Mouse (Mus musculus): ENCODE measurements at regions not wholly inside any gene's neighbourhood (a gene's known extent, or its start where the extent isn't known, plus 50 kb on each side); places are given as distances from the start of the nearest gene placed in this dataset.

DNA sequence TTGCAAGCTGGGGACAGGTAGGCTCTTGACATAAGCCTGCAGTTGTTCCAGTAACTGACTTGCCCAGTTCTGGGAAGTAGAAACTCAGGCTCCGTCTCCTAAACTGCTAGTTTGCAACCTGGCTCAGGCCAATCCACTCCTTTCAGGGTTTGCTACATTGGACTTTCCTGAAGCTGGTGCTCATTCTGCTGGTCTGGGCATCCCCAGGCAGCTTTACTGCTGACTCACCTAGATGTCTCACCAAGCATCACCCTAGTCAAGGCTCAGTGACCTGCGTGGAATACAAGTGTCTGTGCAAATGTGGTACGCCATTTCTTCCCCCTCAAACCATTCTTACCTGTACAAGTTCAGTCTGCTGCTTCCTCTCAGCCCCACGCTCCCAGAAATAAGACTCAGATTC is 110.8 kb downstream of the Qrsl1 start:
- DNase-seq (ENCODE audit: low spot score) = no peak

DNA sequence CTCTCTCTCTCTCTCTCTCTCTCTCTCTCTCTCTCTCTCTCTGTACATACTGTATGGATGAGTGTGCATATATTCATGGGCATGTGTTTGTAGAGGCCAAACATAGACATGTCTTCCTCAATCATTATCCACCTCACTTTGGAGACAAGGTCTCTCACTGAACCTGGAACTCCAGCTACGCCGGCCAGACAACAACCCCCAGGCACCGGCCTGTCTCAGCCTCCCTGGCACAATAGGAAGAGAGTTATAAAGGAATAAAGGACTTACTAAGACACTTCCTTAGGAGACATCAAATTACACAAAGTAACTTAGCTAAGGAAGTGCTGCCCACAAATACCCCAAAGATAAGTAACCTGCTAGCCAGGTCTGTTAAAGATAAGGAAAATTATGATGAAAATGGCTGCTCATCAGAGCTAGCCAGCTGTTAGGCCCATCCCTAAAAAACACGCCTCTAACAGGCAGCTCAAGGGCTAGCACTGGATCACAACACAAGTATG is 110.0 kb downstream of the Qrsl1 start:
- no peak for DNase-seq (ENCODE audit: low spot score)

DNA sequence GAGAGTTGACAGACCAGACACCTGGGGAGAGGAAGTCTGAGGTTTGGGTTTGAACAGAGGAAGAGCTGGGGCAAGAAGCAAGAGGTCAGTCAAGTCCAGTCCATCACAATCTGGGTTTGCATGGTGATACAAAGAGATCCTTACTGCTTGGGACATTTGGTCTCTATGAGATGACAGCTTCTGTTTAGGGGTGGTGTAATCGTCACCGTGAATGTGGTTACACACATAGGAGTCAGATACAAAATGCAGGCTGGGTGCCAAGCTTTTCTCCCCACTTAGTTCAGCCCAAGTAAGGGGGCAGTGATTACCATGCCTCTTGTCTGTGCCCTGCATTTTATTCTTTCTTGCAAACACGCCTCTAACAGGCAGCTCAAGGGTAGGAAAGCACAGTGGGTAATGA is 108.9 kb downstream of the Qrsl1 start:
- no peak for DNase-seq (ENCODE audit: low spot score)

DNA sequence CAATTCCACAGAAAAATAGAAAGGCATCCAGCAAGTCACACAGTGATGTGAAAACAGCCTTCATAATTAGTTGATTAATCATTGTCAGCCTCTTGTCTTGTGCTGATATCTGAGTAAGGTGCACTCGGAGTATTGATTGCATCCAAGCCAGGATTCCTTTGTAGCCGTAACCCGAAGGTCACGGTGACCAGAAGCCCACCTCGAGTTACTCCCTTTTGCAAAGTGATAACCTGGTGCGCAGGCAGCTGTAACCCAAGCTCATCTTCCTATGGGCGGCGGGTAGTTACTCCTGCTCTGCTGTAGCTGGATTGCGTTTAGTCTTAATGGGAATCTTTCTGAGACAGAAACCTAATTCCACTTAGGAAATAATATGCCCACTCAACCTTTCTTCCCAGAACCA is 107.0 kb downstream of the Qrsl1 start:
- no peak for DNase-seq (ENCODE audit: low spot score)

DNA sequence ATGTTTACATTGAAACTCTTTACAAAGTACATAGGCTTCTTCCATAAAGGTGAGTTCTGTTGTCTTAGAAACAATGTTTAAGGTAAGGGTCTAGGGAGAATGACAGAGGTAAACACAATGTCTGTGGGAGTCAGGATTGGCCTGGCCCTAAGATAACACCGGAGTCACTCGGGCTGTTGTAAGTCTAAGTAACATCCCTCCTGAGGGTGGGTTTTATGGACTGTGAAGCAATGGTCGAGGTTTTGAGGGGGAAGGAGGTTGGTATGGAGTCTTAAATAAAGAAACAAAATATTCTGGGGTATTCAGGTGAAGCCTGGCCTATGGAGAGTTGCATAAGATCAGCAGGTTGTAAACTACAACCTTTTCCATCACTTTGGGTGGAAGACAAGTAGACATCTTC is 101.5 kb downstream of the Qrsl1 start:
- DNase-seq (ENCODE audit: low spot score) = no peak

DNA sequence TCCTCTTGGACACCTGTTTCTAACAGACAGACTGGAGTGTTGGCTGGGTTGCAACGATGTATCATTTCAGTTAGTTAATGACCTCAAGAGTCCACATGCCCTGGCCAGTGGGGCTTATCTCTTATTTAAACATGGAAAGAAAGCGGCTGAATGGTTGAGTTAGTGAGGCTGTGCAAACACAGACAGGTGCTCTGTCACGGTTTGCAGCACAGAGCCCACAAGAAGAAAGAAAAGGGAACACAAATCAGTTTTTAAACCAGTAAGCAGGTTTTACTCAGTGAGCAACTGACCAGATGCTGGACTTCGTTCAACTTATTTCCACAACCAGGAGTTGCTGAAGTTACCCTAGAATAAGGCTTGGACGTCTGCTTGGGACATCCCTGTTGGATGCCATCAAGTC is 86.3 kb downstream of the Qrsl1 start:
- no peak for DNase-seq (ENCODE audit: low spot score)

DNA sequence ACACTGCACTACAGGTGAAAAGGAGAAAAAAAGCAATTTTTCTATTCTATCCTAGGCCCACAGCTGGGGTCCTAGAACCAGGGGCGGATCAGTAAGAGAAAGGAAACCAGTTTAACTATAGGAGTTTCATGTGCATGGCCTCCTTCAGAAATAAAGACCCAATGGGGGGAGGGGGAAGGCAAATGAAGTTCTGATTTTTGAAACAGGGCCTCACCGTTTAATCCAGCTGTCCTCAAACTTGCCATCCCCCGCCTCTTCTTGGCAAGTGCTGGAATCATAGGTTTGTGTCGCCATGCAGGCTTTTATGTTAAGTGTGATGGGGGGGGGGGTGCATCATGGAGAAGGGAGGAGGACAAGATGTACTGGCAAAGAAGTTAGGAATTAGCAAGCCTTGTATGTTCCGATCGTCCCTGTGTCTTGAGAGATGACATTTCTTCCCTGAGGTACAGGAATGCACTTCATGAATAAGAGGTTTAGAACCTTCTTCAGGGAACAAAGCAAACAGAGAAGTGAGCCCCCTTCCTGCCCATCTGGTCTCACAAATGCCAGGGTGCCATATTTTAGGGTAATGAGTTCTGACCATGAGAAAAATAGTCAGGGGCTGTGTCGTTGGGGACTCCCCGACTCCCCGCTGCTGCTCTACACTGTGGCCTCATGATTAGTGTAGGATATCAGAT is 83.9 kb downstream of the Qrsl1 start:
- no peak for DNase-seq (ENCODE audit: low spot score)

DNA sequence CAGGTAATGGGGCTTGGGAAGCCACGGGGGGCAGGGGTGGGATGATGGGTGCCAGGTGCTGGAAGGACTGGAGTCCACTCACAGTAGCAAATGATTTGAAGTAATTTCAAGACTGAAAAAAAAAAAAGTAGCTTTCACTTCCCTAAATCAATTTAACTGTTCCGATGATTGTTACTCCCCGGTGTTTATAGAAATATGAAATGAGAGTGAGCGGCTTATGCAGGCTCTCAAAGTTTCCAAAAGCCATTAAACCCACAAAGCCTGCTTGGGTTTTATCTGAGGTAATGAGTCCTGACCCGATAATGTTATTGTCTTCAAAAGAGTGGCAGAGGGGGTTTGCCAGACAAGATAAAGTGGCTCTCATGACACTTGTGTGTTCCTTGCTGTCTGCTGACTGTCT is 82.9 kb downstream of the Qrsl1 start:
- DNase-seq (ENCODE audit: low spot score) = no peak

DNA sequence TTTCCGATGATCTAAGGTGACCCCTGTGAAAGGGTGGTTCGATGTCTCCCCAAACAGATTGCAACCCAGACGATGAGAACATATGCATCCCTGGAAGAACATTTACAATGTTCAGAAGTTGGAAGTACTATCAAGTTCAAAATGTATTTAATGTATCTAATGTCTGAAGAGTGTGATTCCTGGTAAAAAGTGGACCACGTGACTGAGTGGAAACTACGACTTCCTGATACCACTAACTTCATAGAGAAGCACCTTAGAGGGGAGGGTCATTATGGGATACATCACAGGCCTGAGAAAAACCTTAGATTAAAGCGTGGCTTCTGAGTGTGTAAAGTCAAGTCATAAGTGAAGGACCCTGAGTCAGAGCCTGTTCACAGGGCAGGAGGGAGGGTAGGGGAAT is 82.1 kb downstream of the Qrsl1 start:
- DNase-seq (ENCODE audit: low spot score) = no peak

DNA sequence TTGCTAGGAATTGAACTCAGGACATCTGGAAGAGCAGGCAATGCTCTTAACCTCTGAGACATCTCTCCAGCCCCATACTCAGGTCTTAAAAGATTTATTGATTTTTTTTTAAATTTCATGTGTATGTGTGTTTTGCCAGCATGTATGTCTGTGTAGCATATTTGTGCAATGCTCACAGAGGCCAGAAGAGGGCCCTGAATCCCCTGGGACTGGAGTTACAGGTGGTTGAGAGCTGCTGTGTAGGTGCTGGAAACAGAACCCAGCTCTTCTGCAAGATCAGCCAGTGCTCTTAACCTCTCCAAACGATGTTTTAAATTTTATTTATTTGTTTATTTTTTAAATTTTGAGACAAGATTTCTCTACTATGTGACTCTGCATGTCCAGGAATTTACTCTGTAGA is 78.9 kb downstream of the Qrsl1 start:
- DNase-seq (ENCODE audit: low spot score) = no peak

DNA sequence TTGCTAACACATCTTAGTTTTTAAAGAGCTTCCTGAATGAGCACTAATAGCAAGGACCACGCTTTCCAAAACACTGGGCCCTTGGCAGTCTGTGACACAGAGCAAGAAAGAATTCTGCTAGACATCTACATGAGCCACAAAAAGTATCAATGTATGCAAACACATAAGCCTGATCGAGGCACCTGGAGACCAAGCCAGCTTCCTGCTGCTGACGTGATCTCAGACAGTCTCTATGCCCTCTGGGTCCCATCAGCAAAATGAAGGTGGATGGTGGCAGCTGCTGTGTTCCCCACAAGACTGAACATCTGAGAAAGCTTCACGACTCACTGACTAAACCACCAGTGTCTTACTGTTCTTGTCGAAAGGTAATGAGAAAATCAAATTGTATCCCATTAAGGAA is 77.5 kb downstream of the Qrsl1 start:
- no peak for DNase-seq (ENCODE audit: low spot score)

Data from T-cell, adult 2 months (primary cell).